Mouse (Mus musculus) bone marrow macrophage, adult 2 months (primary cell): ENCODE results near the gene Mthfd1. TPM values are rescaled to one million over a fixed set of nuclear protein-coding genes. Genes with fewer than 3 reads are reported as not detected.

ENCODE experiments used
- H3K27ac ChIP-seq: 2 replicates; pipeline ENCODE4 v1.5.1; 2012; ENCODE audit warnings: low read depth, low read length; ENCODE audit not compliant: insufficient read depth
- H3K4me1 ChIP-seq: 2 replicates; pipeline ENCODE4 v1.6.1; 2012; ENCODE audit warnings: low read length; ENCODE audit not compliant: control insufficient read depth, insufficient read depth
- H3K4me3 ChIP-seq: 2 replicates; pipeline ENCODE4 v1.5.1; 2012; ENCODE audit warnings: mild to moderate bottlenecking, low read length, moderate library complexity; ENCODE audit not compliant: insufficient read depth
- CTCF ChIP-seq: IDR thresholded peaks from 2 replicates; pipeline ENCODE4 v1.5.1; 2012; ENCODE audit warnings: low read depth, mild to moderate bottlenecking, low read length, moderate library complexity
- POLR2A ChIP-seq: IDR thresholded peaks from 2 replicates; pipeline ENCODE4 v1.6.1; 2012; ENCODE audit warnings: mild to moderate bottlenecking, low read depth, low read length, borderline replicate concordance
- polyA plus RNA-seq: library from polyadenylated mRNA; stranded (reverse); fragments of >200 nt; gene quantifications from 2 replicates; pipeline ENCODE4 v1.2.4, GENCODE M21; 2012; ENCODE audit not compliant: missing spikeins, insufficient read depth, insufficient read length

Gene Mthfd1
- polyA plus RNA-seq, 1 experiment = 7.7 TPM

DNA sequence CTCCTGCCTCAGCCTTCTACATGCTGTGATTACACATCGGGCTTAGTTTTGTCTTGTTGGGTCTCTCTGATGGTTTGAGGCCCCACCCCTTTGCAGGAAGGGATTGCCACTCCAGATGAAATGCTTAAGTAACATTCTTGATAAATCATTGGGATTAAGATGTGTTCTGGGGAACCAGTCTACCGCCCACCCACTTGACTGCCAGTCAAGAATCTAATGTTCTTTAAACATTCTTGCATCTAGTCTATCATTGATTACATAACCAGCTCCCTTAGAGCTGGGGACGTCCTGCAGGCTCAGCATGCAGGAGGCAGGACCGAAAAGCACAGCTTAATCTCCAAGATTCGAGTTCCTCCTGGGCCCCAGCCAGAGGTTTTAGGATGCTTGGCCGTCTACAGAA lies 23.1 kb downstream of the Mthfd1 start:
- Histone ChIP-seq H3K4me1 (peaks cover 11% of the 10 kb centered on the region), H3K4me3 (no peak overlapping the region), H3K27ac (no peak overlapping the region)
- TF ChIP-seq POLR2A (no peak), CTCF (no peak)

DNA sequence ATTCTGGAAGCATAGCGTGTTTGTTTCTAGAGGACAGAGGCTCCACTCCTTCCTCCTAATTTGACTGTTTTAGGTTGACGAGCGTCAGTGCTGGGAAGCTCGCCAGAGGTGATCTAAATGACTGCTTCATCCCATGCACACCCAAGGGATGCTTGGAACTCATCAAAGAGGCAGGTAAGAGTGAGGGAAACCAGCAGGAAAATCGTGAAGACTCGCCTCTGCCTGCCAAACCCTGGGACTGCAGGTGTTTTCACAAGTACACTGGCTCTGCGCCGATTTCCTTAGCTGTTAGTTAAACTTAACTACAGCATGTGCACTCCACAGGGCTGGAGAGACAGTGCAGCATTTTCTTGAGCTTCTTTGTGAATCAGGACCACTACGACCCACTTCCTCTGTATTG lies 25.5 kb downstream of the Mthfd1 start:
- no peak for TF ChIP-seq POLR2A
- no peak overlapping the region for H3K4me3 ChIP-seq
- H3K4me1 ChIP-seq = no peaks in the 10 kb centered on the region
- no peak overlapping the region for H3K27ac ChIP-seq

DNA sequence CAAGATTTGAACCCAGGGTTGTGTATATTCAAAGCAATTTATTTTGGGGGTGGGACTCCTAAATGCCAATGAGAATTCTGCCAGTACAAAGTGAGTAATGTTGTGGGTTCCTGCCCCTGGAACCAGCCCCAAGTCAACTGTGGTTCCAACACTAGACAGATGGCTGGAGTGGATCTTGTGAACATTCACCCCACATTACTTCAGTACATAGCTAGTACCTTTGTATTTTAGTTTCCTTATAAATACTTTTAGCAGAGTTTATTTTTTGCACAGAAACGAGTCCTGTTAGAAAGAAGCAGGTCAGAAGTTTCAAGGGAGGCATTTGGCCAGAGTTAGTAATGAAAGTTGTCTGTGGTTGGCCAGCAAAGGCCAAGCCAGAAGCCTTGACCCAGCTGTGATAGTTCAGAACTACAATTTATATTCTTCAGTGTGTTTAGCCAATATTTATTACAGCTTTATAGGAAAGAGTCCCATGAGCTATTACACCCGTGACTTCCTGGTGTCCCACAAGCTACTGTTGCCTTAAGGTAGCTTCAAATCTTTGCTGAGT lies 26.1 kb downstream of the Mthfd1 start:
- no peaks in the 10 kb centered on the region for H3K4me1 ChIP-seq
- no peak for TF ChIP-seq POLR2A
- TF ChIP-seq CTCF = no peak
- H3K4me3 ChIP-seq = no peak overlapping the region
- H3K27ac ChIP-seq = no peak overlapping the region

DNA sequence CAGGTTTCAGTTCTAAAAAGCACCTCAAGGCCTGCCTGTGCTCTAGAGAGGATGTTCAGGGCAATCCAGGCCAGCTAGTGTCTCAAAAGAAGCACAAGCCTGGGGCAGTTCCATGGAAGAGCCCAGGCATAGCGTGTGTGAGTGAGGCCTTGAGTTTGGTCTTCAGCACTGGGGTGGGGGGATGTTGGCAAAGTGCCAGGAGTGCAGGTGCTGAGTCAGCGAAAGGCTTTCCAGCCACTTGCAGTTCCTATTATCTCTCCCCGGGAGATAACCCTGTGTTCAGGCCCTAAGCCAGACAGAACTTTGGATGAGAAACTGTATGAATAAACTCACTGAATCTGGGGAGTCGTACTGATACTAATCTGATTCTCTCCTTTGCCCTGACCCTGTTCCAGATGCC lies 27.0 kb downstream of the Mthfd1 start:
- Histone ChIP-seq H3K4me3 (no peak overlapping the region), H3K4me1 (no peaks in the 10 kb centered on the region), H3K27ac (no peak overlapping the region)
- TF ChIP-seq POLR2A (no peak), CTCF (no peak)

DNA sequence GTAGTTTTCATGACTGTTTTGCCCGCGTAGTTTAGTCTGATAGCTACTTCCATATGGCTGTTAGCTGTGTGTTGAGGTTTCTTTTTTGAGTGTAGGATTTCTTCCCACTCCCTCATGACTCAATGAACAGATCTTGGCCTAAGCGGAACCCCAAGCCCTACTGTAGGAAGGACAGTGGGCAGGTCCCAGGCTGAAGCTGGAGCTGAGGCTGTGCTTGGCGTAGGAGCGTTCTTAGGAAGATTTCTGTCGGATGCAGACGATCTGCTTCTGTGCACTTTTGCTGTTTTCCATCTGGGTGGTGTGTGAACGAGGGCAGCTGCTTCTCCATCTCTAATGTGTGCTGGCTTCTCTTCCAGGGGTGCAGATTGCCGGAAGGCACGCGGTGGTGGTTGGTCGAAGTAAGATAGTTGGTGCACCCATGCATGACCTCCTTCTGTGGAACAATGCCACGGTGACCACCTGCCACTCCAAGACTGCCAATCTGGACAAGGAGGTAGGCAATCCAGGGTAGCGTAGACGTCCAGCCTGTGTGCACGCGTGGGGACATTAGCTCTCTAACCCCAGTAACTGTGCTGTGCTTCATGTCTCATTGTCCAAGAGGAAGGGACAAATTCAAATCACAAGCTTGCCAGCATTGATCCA lies 27.6 kb downstream of the Mthfd1 start:
- TF ChIP-seq POLR2A = no peak
- TF ChIP-seq CTCF = no peak
- Histone ChIP-seq H3K4me3 (no peak overlapping the region), H3K4me1 (no peaks in the 10 kb centered on the region), H3K27ac (no peak overlapping the region)

DNA sequence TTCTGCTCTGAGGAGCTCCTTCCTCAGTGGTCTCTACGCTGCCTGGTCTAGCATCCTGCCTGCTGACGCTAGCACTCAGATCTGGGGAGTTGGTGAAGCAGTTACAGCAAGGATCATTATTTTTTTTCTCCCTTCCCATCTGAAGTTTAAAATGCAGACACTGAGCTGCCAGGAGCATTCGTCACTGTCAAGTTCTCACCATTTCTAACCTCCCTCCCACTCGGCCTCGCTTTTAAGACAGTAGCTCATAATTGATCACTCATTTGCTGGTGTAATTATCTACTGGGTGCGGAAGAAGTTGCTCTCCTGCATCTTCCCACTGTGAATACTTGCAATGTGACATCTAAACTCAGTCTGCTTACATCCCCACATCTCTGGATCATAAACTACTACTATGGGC lies 30.3 kb downstream of the Mthfd1 start:
- H3K27ac ChIP-seq = no peak overlapping the region
- H3K4me1 ChIP-seq = no peaks in the 10 kb centered on the region
- no peak overlapping the region for H3K4me3 ChIP-seq
- TF ChIP-seq CTCF (no peak), POLR2A (no peak)

DNA sequence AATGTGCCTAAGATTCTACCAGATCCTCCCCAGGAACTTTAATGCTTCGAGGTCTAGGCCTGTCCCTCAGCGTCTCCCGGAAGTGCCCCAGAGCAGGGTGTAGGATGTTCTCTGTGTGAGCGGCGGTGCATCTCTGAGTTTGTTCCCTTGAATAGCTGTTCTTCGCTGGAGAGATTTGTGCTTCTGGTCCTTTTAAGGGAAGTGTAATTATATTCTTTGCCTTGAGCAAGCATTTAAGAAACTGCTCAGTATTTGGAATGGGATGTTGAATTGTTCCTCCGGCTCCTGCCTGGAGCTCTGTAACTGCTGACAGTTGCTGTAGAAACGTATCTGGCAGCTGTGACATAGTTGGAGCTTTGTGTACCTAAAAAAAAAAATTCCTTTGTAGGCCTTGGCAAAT lies 32.9 kb downstream of the Mthfd1 start:
- Histone ChIP-seq H3K27ac (no peak overlapping the region), H3K4me3 (no peak overlapping the region), H3K4me1 (no peaks in the 10 kb centered on the region)
- TF ChIP-seq CTCF (no peak), POLR2A (no peak)

DNA sequence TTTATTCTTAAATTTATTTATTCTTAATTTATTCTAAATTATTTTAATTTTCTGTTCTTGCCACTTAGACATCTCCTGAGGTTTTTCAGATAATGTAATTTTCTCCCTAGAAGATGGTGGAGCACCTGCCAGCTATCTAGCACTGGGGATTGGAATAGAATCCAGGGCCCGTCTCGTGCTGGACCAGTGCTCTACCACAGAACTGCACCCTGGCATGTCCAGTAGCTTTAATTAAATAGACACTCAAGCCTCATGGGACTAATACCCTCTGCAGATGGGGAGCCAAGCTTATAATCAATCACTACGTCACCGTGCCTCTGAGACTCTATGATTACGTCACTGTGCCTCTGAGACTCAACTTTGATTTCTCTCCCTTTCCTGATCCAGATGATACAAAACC lies 33.4 kb downstream of the Mthfd1 start:
- Histone ChIP-seq H3K27ac (no peak overlapping the region), H3K4me1 (no peaks in the 10 kb centered on the region), H3K4me3 (no peak overlapping the region)
- no peak for TF ChIP-seq CTCF
- no peak for TF ChIP-seq POLR2A

DNA sequence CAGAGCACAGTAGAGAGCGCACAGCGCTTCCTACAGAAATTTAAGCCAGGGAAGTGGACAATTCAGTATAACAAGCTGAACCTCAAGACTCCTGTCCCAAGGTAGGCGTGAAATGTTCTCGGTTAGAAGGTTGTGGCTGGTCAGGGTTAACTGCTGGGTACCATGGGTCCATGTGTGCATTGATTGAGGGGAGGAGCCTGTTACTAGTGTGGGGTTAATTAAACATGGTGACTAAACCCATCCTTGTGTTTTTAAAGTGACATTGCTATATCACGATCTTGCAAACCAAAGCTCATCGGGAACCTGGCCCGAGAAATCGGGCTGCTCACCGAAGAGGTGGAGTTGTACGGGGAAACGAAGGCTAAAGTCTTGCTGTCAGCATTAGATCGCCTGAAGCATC lies 34.3 kb downstream of the Mthfd1 start:
- no peak overlapping the region for H3K4me3 ChIP-seq
- no peaks in the 10 kb centered on the region for H3K4me1 ChIP-seq
- H3K27ac ChIP-seq = no peak overlapping the region
- TF ChIP-seq POLR2A (no peak), CTCF (no peak)

DNA sequence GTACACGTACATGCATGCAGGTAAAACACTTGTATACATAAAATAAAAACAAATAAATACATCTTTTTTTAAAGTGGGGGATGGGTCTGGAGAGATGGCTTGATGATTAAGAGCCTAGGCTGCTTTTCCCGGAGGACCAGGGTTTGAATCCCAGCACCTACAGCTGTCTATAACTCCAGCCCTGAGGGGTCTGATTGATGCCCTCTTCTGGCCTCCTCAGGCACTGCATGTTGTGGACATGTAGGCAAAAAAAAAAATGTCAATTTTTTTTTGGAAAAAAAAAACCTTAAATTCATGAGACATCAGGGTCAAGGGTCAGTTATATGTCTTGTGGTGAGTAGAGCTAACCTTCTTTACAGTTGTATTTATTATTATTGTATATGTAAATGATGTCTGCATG lies 35.2 kb downstream of the Mthfd1 start:
- Histone ChIP-seq H3K27ac (no peak overlapping the region), H3K4me3 (no peak overlapping the region), H3K4me1 (no peaks in the 10 kb centered on the region)
- TF ChIP-seq POLR2A (no peak), CTCF (no peak)

DNA sequence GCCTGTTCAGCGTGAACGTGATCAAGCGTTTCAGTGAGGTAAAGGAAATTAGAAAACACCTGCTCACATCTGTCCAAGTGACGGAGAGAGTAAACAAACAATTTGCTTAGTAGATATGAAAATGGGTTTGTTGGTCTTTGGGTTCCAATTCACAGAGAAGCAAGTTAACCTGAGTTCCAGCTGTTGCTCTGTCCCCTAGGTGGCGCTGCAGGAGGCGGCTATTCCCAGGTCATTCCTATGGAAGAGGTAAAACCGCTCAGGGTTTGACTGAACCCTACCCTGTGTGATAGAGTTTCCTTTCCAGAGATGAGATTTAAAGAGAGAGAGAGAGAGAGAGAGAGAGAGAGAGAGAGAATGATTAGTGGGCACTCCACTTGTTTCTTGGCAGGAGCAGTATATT lies 38.1 kb downstream of the Mthfd1 start:
- H3K4me3 ChIP-seq = no peak overlapping the region

More for the DNA sequence above, 38.1 kb downstream of the Mthfd1 start:
- H3K4me1 ChIP-seq = no peaks in the 10 kb centered on the region
- TF ChIP-seq CTCF (peak; percentile 65), POLR2A (no peak)
- H3K27ac ChIP-seq = no peak overlapping the region
